Mouse (Mus musculus) gastrocnemius, adult 2 months (tissue): ENCODE results near the gene Tcp11l2. TPM values are rescaled to one million over a fixed set of nuclear protein-coding genes. Genes with fewer than 3 reads are reported as not detected.

Source experiments
- DNase-seq: peaks from one replicate; pipeline ENCODE4 v3.0.0; 2022
- H3K27ac ChIP-seq: fragments of 200-600 bp; 2 replicates; pipeline ENCODE4 v1.8.1; 2022; ENCODE audit warnings: mild to moderate bottlenecking
- H3K4me3 ChIP-seq: fragments of 200-600 bp; 2 replicates; pipeline ENCODE4 v1.8.1; 2022; ENCODE audit warnings: mild to moderate bottlenecking, moderate library complexity
- CTCF ChIP-seq: fragments of 200-600 bp; IDR thresholded peaks from 2 replicates; pipeline ENCODE4 v1.8.1; 2022; ENCODE audit warnings: antibody characterized with exemption, mild to moderate bottlenecking, moderate library complexity
- intact Hi-C: fragments of 180-260 bp; cut with DNase I; formaldehyde crosslinking; loops from one replicate; pipeline ENCODE4 v1.15.1; 2025
- long read RNA-seq, 2 experiments: library from polyadenylated mRNA; stranded (forward); transcript quantifications; one replicate each; pipeline ENCODE4 v2.0.0; 2021
- total RNA-seq, 2 experiments: library from RNA; stranded (reverse); gene quantifications; 2 replicates each; pipeline ENCODE4 v1.2.3; 2021

Gene Tcp11l2
- total RNA-seq, result 10 to 100 TPM; 45.4 to 55.7 TPM
- long read RNA-seq, experiment 1, transcript Tcp11l2-201 (10 exons, 2,725 nt), result major isoform, 38 of 42 reads
- long read RNA-seq, experiment 1, partial matches to known transcripts, result 4 of 42 reads
- long read RNA-seq, experiment 1, other reads (novel, unspliced or antisense), result 0 of 42 reads
- long read RNA-seq, experiment 2, transcript Tcp11l2-201 (10 exons, 2,725 nt), result major isoform, 58 of 68 reads
- long read RNA-seq, experiment 2, partial matches to known transcripts, result 6 of 68 reads
- long read RNA-seq, experiment 2, other reads (novel, unspliced or antisense), result 4 of 68 reads

DNA sequence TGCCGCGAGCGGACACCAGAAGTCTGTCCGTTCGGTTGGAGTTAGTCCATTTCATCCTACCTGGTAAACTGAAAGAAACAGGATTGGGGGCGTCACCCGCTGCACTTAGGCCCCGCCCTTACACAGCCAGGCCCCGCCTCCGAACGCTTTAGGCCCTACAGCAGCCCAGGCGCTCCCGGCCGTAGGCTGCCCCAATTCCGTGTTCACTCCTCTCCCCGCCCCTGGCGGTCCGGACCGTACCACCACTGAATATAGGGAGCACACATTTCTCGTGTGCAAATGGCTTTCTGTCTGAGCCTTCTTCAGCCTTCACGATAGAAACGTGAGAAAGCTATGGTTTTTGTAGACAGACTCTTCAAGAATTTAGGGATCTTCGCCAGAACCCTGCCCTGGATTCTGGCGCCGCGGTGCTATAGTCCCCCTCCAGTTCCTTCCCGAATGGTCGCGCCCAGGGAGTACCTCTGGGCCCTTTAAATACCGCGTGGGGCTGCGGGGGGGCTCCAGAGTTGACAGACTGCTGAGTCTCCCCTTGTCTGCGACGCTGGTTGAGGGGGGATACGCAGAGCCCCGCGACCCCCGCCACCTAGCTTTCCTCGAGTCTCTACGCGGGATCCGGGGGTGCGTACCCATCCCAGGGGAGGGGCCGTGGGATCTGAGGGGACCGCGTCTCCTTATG, at the start of gene Tcp11l2:
Tcp11l2 (plus strand) TSS at position 232 of the 676 bp plus-strand sequence.
- intact Hi-C loops, result loop anchor here (1.0 to 5.0 kb wide), 2 partner anchors 46 to 49 kb away; partner anchors contain the start of gene Polr3b
- peak; percentile 96 for DNase-seq
- no peak for TF ChIP-seq CTCF
- H3K27ac ChIP-seq, result peak within 1 kb of the TSS; percentile 100
- peak within 1 kb of the TSS; percentile 83 for H3K4me3 ChIP-seq

DNA sequence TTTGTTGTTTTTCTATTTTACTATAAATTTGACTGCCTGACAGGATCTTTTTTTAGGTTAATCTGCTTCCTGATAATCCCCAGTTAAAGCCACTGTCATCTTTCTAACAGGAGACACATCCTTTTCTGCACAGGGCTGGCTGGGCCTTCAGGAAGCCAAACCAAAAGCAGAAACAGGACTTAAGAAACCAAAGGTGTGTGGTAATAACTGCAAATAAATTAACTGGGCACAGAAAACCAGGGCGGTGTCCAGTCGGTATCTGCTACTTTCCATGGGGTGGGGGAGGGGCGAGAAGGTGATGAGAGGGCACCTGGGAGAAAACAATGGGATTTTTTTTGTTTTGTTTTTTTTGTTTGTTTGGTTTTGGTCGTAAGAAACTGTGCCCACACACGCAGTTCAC, 49.4 kb upstream of the Tcp11l2 start:
- no peak for TF ChIP-seq CTCF
- no peak for DNase-seq
- intact Hi-C loops, result loop anchor here (5.0 to 10.0 kb wide), 2 partner anchors 50 to 478 kb away; partner anchors contain the start of gene Tcp11l2
- Histone ChIP-seq H3K27ac (peak overlapping the region; percentile 80), H3K4me3 (no peak overlapping the region)

DNA sequence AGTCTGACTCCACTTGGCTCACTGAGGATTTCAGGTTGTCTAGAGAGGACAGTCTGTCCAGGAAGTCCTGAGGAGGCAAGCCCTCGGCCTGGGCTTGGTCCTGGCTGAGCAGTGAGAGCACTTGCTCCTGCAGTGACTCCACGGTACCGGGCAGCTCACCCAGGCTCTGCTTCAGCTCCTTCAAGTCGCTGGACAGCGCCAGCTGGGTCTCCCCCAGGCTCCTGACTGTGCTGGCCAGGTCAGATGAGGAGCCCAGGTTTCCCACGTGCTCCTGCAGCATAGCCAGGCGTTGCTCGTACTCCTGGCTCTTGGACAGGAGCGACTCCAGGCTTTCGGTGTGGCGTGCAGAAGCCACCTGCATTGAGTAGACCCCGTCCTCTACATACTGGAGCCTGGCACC, 48.8 kb upstream of the Tcp11l2 start:
- intact Hi-C loops, result loop anchor here (5.0 to 10.0 kb wide), 2 partner anchors 50 to 477 kb away; partner anchors contain the start of gene Tcp11l2
- no peak for TF ChIP-seq CTCF
- peak overlapping the region; percentile 80 for H3K27ac ChIP-seq
- peak overlapping the region; percentile 23; the same call in 1 of the 2 replicates for H3K4me3 ChIP-seq
- peak; percentile 88 for DNase-seq

DNA sequence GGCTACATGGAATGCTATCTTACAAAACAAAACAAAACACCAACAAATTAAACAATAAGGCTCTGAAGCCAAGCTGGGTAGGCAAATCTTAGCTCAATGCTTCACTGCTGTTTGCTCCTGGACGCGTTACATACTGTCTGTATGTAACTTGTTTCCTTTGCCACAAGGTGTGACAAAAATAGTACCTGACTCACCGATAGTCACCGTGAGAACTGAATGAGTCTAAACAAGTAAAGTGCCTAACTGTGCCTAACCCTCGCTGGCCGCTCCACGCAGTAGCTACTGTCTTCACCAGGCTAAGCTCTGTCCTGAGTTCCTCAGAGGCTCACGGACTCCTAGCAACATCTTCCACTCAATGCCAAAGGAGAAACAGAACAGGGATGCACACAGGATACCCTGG, 46.0 kb upstream of the Tcp11l2 start:
- no peak for TF ChIP-seq CTCF
- H3K27ac ChIP-seq, result peak overlapping the region; percentile 89
- DNase-seq, result peak; percentile 46
- peak overlapping the region; percentile 23 for H3K4me3 ChIP-seq
- intact Hi-C loops, result loop anchor here (5.0 kb wide), 1 partner anchor 92 kb away; the partner anchor contains the start of gene Polr3b

DNA sequence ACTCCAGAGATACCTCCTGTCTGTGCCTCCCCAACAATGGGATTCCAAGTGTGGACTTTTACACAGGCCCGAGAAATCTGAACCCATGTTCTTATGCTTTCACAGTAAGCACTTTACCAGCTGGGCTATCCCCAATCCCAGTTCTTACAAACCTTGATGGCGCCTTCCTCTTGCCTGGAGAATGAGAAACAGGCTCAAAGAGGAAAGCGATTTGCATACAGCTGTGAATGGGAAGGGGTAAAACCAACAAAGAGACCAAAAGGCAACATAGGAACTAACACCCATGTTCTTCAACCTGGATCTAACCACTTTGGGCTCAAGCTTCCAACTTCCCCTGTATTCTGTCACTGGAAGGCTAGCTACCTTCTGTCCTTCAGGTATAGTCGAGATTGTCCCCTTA, 44.9 kb upstream of the Tcp11l2 start:
- intact Hi-C loops, result loop anchor here (5.0 kb wide), 1 partner anchor 91 kb away; the partner anchor contains the start of gene Polr3b
- TF ChIP-seq CTCF, result no peak
- peak overlapping the region; percentile 90 for H3K4me3 ChIP-seq
- H3K27ac ChIP-seq, result peak overlapping the region; percentile 89
- no peak for DNase-seq

DNA sequence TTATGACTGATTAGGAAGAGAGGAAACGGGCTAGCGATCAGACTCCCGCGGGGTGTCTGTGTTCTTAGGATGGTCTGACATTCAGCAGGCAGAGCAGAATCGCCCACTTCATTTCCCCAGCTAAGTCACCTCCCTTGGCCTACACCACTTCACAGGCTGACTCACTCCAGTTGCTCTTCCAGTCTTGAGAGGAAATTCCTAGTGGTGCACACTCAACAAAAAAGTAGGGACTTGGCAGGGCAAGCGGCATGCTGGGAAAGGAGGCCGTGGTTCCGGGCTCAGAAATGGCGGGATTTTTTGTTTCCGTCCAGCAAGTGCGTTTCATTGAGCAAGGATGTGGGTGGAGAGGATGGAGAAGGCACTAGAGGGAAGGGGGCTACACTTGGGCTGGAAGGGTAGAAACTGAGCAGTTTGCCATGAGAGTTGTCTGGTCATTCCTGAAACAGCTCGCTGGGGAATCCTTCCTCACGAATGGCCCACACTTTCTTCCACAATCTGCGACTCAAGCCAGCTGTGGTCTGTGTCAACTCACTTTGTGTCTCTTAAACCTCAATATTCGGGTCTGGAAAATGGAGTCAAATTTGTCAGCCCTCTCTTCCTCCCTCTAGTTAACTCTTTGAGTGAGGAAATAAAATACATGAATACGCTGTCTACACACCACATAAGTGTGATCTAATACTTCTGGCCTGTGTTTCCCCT, 44.1 kb upstream of the Tcp11l2 start:
- peak overlapping the region; percentile 90 for H3K4me3 ChIP-seq
- intact Hi-C loops, result loop anchor here (5.0 kb wide), 1 partner anchor 90 kb away; the partner anchor contains the start of gene Polr3b
- peak; percentile 66 for DNase-seq
- peak overlapping the region; percentile 89 for H3K27ac ChIP-seq
- TF ChIP-seq CTCF, result no peak

DNA sequence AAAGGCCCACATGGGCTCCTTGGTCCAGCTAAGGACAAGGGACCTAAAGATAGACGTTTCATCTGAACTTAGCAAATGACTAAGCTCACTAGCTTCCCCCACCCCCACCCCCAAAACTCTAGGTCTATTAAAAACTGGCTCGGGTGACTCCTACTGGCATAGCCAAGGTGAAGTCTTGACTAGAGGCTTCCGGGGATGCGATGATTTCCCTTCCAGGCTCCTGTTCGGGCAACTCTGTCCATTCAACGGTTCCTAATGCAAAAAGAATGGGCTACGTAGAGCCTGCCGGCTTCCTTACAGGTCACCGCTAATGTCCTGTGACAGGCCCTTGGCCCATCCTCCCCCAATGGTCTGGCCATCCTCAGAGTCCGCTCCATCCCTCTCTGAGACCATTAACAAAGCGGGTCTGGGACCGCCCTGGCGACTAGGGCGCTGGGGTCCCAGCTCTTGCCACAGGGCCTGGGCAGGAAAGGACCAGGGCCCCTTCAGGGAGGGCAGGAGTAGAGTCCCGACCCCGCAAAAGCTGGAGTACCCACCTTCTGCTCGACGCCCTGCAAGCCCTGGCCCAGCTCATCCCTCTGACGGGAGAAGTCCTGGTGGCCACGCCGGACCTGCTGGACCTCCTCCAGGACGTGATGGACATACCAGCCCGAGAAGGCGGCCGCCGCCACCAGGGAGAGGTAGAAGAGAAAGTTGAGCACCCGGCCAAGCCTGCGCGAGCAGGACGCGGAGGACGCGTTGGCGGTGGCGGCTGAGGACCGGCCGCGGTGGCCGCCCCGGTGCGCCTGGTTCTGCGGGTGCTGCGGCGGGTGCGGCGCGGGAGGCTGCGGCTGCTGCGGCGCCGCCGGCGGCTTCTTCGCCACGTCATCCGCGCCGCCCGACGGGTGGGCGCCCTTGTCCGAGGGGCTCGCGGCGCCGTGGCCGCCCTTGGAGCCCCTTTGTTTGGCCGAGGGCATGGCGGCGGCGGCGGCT, 43.2 kb upstream of the Tcp11l2 start:
- intact Hi-C loops, result loop anchor here (5.0 kb wide), 1 partner anchor 89 kb away; the partner anchor contains the start of gene Polr3b
- H3K4me3 ChIP-seq, result peak overlapping the region; percentile 90
- no peak for TF ChIP-seq CTCF
- H3K27ac ChIP-seq, result peak overlapping the region; percentile 89
- DNase-seq, result peak; percentile 82

DNA sequence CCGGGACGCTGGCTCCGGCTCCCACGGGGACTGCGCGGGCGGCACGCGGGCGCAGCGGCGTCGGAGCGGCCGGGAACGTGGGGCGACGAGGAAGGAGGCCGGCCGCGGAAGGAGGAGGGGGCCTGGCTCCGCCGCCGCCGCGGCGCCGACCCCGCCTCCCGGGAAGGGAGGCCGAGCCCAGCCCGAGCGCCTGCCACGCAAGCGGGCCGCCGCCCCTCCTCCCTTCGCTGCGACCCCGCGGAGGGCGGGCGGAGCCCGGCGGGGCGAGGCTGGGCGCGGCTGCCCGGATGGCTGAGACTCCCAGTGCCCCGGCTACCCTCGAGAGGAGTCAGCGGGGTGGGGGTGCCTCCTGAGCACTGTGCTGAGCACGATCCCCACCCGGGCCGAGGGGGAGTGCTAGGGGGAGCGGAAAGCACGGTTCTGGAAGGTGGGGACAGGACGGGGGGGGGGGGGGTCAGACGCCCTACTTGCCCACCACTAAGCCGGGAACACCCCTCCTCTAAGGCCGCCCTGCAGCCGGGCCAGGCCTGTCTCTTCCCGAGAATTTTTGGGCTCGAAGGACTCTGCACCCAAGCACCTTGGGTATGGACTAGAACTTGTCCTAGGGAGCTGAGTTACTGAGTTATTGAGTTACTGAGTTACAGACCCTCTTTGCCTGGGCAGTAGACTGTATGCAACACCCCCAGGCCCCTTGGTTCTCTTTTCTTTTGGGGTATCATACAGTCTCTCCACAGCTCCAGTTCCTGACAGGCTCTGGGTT, 42.3 kb upstream of the Tcp11l2 start, which contains the start of gene Ckap4:
Ckap4 (minus strand) TSS at position 151 of the 760 bp plus-strand sequence.
- no peak for TF ChIP-seq CTCF
- intact Hi-C loops, result loop anchor here (5.0 kb wide), 1 partner anchor 88 kb away; the partner anchor contains the start of gene Polr3b
- DNase-seq, result peak; percentile 86

DNA sequence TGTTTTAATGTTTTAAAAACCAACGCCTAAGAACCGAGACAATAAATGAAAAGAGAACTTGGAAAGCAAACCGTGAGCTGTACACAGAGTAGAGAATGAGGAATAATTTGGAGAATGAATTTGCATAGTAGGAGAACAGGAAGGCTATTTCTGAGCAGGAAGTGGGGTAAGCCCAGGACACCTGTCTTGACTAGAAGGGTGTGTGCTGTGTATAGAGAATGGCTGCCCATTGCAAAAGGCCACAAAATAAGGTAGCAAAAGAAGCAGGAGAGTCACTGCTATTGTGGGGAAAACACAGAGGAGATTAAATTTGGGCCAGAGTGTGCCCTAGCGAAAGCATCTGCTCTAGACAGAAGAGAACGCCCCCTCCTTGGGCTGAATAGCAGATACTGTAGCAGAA, 41.0 kb upstream of the Tcp11l2 start:
- TF ChIP-seq CTCF, result no peak
- Histone ChIP-seq H3K27ac (no peak overlapping the region), H3K4me3 (no peak overlapping the region)
- DNase-seq, result no peak
- intact Hi-C loops, result no loop called here

More for the DNA sequence above, 42.3 kb upstream of the Tcp11l2 start, which contains the start of gene Ckap4:
- H3K27ac ChIP-seq, result peak within 1 kb of the TSS; percentile 89
- peak within 1 kb of the TSS; percentile 90 for H3K4me3 ChIP-seq

DNA sequence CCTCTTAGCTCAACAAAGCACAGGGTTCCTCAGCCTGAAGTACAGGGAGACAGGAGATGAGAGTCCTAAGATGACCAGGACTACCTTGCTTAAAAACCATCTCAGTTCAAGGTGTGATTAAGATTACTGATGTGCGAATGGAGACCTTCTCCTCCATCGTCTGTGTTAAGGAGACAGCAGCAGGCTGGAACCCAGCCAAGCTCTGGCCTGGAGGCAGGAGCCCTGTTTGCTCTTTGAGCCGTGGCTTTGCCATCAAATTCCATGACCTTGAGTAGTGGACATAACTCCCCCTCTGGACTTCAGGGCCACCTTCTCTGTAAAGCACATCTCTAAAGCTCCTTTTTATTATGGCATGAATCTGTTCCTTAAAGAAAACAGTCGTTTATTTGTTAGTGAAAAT, 40.6 kb upstream of the Tcp11l2 start:
- H3K27ac ChIP-seq, result no peak overlapping the region
- intact Hi-C loops, result no loop called here
- DNase-seq, result peak; percentile 31
- TF ChIP-seq CTCF, result no peak
- H3K4me3 ChIP-seq, result no peak overlapping the region
